Mouse (Mus musculus) left cerebral cortex, adult 2 months (tissue): ENCODE measurements at regions not wholly inside any gene's neighbourhood (a gene's known extent, or its start where the extent isn't known, plus 50 kb on each side); places are given as distances from the start of the nearest gene placed in this dataset.
A peak's percentile ranks its signal among the peaks of the same experiment; 100 is the strongest.
"Not testable (repeated sequence)": the region's sequence is repeated elsewhere in the genome, so short reads cannot be mapped to it uniquely, and the experiment has no call there.

Experiments
- DNase-seq, 2 experiments: peaks; one replicate each; pipeline ENCODE4 v3.0.0; 2021 to 2022; ENCODE audit warnings: low spot score in 2 of 2, mixed read lengths in 1 of 2; ENCODE audit errors: extremely low spot score in 1 of 2
- H3K27ac ChIP-seq: fragments of 200-600 bp; 2 replicates; pipeline ENCODE4 v1.8.1; 2022
- H3K4me3 ChIP-seq: fragments of 200-600 bp; 2 replicates; pipeline ENCODE4 v1.8.1; 2022
- CTCF ChIP-seq: fragments of 200-600 bp; IDR thresholded peaks from 2 replicates; pipeline ENCODE4 v1.8.1; 2022; ENCODE audit warnings: antibody characterized with exemption, mild to moderate bottlenecking, moderate library complexity
- intact Hi-C: fragments of 180-260 bp; cut with DNase I; formaldehyde crosslinking; loops from one replicate; pipeline ENCODE4 v1.15.1; 2025

GRCm38 (mm10) chr10:33715701-33716250 lies 70.7 kb downstream of the Sult3a2 start:
- Histone ChIP-seq H3K27ac (no peak overlapping the region), H3K4me3 (no peak overlapping the region)
- no peak for DNase-seq
- intact Hi-C loops = loop anchor here (10.0 kb wide), 1 partner anchor 161 kb away; no protein-coding TSS in a partner anchor
- no peak for TF ChIP-seq CTCF

GRCm38 (mm10) chr10:33708656-33709055 lies 77.8 kb downstream of the Sult3a2 start:
- intact Hi-C loops = loop anchor here (10.0 kb wide), 2 partner anchors 814 to 1964 kb away; partner anchors contain the start of gene Nkain2
- H3K27ac ChIP-seq, H3K4me3 ChIP-seq, DNase-seq: not testable (repeated sequence)

- not testable (repeated sequence) for H3K27ac ChIP-seq, DNase-seq, H3K4me3 ChIP-seq
- intact Hi-C loops = loop anchor here (10.0 kb wide), 2 partner anchors 809 to 1959 kb away; partner anchors contain the start of gene Nkain2
Observed at GRCm38 (mm10) chr10:33704245-33704644, 79.7 kb upstream of the Clvs2 start.

- Histone ChIP-seq H3K4me3 (0 out of 2 replicates have a peak overlapping the region, but pooled peaks have one; percentile 22), H3K27ac (peak overlapping the region; percentile 34; the same call in 1 of the 2 replicates)
- DNase-seq = peak; percentile 75 to 77
- peak; percentile 70 for TF ChIP-seq CTCF
- intact Hi-C loops = loop anchor here (10.0 kb wide), 2 partner anchors 809 to 1959 kb away; partner anchors contain the start of gene Nkain2
Observed at GRCm38 (mm10) chr10:33703420-33703819, 78.9 kb upstream of the Clvs2 start.
